Mouse (Mus musculus) CD4-positive helper T cell, adult 2 months (primary cell): ENCODE measurements around the gene Ltbp1.
"Not testable (repeated sequence)": the region's sequence is repeated elsewhere in the genome, so short reads cannot be mapped to it uniquely, and the experiment has no call there.

Source experiments
- DNase-seq: peaks from one replicate; pipeline ENCODE4 v3.0.0-alpha.2; 2012; ENCODE audit warnings: low read depth, missing footprints, low spot score

Gene Ltbp1

DNA sequence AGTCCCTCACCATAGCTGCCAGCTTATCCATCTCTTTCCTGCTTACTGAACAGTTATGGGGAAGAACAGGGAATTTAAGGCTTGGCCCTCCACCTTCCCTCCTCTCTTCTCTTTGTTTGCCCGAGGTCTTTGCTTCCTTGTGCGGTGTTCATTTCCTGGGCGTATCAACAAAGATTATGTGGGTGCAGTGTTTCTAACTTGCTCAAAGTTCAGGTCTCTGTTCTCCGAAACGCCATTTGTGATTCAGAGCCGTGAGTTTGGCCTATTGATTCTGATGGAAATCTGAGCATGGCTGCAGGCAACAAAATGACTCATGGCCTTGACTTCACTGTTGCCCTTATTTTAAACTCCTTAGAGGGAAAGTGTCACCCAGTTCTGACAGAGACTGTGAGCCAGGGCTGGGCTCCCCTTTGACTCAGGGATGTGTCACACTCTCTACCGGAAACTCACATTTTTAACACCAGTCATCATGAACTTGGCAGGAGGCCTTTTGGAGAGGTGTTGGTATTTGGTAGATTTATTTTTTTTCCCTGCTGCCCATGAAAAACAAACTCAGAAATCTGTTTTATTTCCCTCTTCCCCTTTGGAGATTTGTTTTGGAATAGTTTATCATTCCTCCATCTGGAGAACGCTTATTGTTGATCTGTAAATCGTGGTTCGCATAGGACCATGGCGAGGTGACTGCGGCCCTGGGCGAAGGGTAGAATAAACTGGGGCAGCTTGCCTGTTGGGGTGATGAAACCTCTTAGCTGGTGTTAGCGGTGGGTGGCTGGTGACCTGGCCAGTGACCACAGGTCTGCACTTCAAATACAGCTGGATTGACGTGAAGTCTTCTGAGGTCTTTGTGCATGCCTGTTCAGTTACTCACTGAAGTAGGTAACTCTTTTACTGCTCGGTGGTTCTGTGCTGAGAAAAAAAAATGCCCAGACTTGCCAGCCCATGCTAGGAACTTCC is 105.2 kb downstream of the Ltbp1 start:
- DNase-seq: no peak

DNA sequence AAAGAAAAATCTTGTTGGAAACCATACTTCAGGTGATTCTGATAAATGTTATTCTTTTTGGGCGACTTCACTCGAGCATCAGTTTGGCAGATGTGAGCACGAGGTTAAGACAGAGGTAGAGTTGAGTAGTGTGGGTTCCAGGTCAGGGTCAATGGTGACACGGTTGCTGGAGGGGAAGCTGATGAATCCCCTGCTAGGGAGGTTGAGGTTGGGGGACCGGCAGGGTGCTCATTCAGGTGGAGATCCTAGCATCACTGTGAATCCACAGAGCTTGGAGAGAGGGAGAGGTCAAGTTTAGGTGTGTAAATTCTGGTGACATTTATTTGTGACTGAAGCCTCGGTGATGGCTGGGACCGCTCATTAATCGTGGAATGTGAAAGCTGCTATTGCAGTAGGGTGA is 110.2 kb downstream of the Ltbp1 start:
- DNase-seq: no peak

DNA sequence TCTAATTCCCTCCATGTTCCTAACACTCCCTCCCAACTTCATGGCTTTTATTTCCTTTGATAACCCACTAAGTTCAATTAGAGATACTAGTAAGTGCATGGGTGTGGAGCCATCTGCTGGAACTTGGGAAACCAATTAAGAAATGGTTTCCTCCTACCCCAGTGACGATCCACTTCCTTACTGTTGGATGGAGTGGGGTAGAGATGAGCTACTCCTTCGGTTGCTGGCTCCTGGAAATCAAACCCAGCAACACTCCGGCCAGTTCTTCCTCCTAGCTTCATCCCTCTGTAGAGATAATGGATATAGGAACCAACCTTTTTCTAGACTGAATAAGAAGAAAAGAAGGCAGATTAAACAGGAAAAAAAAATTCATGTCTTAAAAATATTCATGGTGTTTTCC is 113.5 kb downstream of the Ltbp1 start:
- no peak for DNase-seq

DNA sequence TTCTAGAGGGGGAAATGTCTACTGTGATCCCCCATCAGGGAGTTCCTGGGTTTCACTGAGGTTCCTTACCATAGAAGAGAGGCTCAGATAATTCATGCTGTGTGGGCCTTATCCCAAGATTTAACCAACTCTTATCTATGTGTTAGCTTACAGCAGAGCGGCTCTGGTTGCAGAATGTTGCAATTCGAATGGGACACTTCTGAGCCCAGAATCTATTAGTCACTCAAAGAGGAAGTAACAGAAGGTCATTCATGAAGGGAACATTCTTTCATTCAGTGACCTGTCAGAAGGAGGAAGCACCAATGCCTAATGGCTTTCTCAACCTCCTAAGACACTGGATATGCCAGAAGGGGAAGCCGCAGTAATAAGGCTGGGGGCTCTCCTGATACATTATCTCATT is 114.1 kb downstream of the Ltbp1 start:
- DNase-seq: no peak

DNA sequence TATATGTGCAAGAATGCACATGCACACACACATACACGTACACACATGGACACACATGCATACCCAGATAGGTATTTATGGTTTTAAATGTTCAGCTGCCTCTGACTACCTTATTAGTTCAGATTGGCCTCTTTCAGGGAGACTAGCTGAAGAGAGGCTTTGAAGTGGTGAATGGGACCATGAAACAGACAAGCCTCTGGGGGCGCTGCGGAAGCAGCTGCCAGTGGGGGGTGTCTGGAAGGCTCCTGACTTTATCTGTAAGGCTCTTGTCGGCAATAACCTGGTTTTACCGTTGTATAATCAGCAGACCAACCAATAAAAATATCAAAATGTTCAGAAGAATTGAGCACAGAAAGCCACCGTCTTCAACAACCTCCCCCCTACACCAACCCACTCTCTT is 114.7 kb downstream of the Ltbp1 start:
- no peak for DNase-seq

DNA sequence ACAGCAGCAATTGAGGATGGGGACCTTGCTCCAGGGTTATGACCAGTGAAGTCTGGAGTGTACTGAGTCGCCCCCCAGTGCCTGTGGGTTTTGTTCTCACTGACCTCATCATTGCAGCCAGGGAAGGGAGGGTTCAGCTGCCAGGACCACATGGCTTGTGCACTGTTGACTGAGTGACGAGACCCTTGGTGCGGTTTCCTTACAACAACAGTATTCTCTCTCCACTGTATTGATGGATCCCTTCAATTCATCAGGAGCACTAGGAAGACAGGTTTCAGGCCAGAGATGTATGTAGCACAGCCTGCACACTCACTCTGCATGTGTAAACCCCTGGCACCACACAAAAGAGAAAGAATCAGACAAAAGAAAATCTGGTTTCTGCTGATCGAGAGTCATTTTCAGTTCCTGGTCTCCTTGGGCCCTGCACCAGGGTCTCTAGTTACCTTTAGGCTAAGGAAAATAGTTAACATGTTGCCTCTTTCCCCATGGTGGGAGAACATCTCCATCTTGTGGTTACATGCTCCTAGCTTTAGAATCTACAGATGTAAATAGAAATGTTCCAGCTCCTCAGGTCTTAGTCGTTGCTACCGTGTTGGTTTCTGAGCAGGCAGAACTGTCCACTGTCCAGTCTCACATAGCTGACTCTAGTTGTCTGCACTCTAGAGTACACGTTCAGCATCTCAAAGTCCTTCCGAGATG is 117.4 kb downstream of the Ltbp1 start:
- no peak for DNase-seq

DNA sequence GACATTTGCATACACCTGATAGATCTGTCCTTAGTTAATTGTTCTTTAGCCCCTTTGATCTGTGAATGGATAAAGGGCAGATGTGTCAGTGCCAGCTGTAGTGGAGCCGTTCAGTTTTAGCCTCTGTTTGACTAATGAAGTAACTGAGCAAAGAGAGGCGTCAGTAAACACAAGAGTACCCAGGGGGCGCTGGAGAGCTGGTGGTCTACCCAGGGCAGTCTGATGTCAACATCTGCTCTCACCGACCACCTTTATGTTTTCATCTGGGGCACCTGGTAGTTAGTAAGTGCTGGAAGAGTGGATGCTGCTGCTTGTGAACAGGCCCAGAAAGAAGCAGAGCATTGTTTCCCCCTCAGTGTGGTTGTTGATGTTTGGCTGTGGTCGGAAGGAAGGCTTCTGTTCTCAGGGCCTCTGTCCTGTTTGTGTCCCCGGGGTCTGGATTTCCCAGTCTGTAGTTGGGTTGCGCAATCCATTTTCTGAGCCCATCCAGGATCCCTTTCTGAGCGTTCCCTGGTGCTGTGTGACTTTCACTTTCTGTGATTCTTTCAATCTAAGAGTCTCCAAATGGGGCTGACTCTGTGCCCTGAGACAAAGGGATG is 123.1 kb downstream of the Ltbp1 start:
- DNase-seq: no peak

DNA sequence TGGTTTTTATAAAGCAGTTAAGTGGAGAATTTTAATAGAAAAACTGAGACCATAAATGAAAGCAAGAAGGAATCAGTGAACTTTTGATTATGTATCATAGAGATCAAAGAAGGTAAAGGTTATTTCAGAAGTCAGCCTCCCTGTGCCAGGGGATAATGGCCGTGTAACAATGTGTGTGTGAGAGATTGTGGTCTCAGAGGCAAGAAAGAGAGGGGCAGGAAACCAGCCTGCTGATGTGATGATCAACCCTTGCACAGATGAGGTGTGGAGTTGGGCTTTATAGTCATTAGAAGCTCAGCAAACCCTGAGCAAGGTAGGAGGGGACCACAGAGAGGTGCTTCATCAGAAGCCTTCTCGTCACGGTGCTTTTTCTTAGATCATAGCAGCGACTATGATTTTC is 128.6 kb downstream of the Ltbp1 start:
- no peak for DNase-seq

DNA sequence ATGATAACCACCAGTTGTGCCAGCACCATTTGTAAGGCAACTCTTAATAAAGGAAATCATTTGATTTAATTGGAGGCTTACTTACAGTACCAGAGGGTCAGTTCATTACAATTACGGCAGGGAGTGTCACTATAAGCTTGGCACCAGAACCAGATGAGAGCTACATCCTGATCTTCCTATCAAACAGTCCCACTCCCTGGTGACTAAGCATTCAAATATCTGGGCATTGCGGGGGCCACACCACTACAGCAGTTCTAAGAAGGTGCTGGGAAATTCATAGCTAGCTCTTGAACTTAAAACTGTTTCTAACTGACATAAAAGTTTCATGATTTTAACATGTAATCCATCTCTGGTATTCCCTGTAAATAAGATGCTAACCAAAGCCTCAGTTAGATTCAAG is 134.4 kb downstream of the Ltbp1 start:
- no peak for DNase-seq

DNA sequence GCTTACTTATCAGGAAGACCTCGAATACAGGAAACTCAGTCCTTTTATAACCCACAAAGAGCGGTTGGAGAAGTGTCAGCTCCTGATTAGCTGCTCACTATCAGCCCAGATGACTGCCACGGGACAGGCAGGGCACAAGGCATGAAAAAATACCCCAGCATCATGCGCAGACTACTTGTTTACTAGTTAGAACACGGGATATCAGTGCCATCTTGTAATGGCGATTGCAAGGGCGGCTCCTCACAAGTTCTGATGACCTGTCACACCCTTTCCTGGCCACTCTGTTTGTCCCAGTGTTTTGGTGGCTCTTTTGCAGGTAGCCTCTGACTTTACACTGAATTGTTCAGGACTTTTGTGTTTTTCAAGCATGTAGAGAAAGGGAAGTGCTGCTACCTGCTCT is 137.5 kb downstream of the Ltbp1 start:
- DNase-seq: not testable (repeated sequence)

DNA sequence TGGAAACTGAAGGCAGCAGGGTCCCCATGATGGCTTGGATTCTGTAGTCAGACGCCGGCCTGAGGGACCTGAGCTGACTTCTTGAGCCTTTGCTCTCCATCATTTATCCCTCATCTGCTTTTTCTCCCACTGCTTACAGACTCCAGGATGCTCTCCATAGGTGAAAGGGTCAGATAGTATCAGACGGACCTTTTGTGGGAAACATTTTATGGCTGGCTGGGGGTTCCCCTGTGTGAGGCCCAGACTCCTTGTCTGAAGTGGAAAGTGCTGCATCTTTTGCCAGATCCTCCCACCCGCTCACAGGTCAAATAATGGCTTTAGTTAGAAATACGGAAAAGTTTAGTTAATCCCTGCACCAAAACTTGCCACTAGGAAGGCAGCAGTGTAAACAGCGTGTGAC is 138.6 kb downstream of the Ltbp1 start:
- DNase-seq: no peak

DNA sequence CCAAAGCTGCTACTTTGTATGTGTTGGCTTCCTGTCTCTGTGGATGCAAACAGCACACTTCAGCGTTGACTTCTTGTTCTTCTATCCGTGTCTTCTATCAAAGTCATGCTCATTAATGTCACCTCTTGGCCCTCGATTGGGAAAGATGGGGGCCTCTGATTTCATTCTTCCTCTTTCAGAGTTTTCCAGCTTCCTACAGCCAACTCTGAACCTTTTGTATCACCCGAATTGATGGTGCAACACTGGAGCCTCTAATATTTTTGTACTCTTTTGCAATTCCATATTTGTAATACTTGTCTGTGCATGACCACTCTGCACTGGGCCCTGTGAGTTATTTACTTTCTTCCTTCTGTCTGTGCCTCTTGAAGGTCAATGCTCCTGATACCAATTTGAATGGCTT is 141.8 kb downstream of the Ltbp1 start:
- DNase-seq: no peak

DNA sequence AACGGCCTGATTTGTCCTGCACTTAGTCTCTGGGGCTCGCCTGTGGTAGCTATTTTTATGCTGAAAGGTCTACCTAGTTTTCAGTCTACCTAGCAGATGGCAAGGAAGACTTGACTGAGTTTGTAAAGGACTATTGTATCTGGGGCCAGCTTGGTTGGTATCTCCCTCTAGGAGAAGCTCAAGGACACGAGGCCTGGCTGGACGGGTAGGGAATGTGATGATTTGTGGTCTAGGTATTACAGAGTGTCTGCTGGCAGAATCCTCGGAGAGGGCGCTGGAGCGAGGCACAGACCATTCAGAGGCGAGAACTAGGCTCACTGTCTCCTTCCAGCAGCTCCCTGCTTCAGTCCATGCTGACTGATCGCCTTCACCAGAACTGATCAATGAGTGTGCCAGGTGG is 146.4 kb downstream of the Ltbp1 start:
- no peak for DNase-seq

DNA sequence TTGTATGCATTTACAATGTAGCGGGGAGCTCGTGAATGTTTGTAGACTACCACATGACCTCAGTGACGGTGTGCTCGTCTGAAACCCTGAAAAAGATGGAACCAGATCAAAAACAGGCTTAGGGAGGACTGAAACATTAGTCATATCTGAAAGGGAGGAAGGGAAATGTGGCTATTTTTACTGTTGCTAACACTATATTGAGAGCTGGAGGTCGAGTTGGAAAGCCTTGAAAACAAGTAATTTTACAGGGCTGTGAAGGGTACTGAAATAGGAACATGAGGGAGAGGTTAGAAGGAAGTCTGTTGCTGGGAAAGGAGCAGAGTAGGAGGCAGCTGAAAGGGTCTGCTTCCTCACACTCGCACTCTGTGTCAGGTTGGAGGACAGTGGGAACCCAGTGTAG is 147.7 kb downstream of the Ltbp1 start:
- DNase-seq: no peak

DNA sequence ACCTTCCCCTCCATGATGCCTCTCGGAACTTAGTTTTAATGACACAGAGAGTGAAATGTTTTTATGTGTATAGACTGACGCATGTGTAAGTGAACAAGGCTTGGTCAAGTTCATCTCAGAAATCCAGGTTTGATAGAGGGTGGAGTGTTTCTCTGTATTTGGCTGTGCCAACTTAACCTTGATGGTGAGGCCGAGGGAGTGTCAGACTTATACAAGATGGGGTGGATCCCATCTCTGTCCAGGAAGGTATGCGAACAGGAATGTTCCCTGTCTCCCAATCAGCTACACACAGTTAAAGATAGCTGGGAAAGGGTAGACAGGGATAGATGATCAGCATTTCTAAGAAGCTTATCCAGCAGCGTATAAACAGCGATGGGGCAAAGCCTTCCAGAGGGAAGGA is 153.0 kb downstream of the Ltbp1 start:
- DNase-seq: no peak

DNA sequence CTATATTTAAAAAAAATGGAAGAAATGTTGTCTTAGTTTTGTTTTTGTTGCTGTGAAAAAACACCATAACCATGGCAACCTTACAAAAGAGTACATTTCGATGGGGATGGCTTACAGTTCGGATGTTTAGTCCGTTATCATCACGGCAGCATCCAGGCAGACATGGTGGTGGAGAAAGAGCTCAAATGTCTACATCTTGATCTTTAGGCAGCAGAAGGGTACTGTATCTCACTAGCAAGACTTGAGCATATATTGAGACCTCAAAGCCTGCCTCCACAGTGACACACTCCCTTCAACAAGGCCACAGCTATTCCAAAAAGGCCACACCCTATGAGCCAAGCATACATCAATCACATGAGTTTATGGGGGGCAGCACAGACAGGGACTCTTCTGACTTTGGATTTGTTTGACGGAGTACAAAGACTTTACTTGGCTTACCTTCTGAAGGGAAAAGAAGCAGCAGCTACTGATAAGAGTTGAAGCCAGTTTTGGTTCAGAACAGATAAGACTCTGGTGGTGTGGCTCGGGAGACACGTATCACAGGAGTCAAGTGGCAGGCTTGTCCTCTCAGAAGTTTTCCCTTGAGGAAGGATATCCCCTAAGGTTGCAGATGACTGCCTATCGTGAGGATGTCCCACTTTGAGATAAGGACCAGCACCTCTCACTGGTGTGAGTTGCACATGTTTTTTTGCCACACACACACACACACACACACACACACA is 153.9 kb downstream of the Ltbp1 start:
- DNase-seq: no peak

DNA sequence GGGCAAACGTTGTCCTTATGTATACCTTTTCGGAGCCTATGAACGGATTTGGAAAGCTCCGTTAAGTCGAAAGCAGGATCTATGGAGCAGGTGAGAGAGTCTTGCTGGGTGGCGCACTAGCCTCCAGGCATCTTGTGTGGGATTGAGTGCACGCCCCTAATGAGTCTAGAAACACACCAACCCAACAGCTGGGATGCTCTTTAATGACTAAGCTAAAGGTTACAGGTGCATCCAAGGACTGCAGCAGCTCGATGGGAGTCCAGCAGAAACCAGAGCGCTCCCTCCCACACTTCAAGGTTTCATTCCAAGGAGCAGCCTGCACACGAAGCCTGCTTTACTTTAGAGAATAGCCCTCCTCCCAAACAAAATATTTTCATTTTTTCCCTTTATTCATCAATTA is 155.7 kb downstream of the Ltbp1 start:
- DNase-seq: no peak

DNA sequence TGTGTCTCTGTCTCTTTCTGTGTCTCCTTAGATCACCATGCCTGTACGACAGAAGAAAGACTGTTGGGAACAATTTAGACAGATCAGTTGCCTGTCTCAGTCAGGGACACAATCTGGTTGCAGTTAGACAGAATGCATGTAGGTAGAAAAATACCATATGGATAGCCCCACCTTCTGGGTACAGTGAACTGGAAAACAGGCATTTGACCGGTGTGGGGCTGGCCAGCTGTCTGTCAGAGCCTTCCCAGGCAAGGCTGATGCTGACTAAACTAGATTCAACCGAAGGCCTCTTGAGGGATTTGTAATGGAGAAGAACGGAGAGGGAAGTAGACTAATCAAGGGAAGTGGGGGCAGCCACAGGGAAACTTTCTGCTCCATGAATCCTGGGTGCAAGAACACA is 156.6 kb downstream of the Ltbp1 start:
- no peak for DNase-seq

DNA sequence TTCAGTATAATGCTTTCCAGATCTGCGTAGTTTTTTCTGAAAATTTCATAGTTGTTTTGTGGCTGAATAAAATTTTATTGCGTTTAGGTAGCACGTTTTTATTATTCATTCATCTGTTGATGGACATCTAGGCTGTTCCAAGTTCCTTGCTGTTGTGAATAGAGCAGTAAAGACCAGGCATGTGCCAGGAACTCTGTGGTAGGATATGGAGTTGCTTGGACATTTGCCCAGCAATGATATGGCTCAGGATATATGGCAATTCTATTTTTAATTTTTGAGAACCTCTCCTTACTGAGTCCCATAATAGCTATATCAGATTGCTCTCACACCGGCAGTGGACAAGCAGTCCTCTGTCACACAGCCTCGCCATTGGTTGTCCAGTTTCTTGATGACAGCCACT is 159.2 kb downstream of the Ltbp1 start:
- no peak for DNase-seq

DNA sequence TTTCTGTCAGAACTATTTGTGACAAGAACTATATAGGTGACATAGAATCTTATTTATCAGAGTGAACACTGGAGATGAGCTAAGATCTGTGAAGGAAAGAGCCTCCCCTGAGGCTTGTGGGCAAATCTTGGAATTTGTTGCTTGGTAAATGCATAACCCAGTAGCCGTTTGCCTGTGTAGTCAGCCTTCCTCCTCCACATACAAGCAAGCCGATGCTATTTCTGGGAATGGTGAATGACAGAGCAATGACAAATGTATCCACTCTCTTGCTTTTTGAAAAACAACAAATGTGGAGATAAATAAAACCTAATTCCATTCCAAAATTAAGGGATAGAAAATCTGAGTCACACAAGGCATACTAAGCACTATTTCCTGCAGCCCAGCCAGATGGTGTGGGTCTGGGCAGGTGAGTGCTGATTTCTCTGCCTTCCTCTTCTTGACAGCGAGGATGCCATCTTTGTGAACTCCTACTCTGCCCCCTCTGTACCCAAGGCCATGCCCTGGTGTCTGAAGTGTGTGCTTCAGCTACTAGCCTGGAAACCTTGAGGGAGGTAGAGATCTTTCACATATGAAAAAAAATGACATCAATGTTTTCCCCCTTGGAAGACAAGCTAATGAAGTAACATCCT is 163.3 kb downstream of the Ltbp1 start:
- DNase-seq: no peak

DNA sequence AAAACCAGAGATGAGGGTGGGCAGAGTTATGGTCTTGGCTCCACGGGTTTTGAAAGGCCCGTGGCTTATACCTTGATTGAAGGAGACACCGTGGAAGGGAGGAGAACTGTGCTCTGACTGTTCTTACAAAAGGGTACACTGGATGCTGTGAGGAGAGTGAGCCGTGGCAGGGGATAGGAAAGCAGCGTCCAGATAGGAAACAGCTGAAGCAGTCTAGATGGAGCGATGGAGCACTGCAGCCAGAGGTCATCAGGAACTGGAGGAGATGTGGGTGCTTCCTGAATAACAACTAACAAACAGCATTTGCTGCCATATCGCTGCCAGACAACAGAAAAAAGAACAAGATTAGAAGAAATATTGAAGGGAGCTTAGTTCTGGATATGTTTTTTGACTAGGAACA is 166.3 kb downstream of the Ltbp1 start:
- DNase-seq: no peak
